ENCODE assay signal across 8 mouse cellular contexts in genomic region chr13:94177148-94177547, GRCm38 (mm10).
DNase-seq lines count a peak whose midpoint lies in the region; ATAC-seq and TF ChIP-seq lines count a peak whose summit lies in the region.

No protein-coding gene starts in this region.

- H3K4me1 ChIP-seq in liver, embryonic 15.5 days (replicated peaks): peaks cover 56% of the 10 kb centered on the region
- H3K4me1 ChIP-seq in neural tube, embryonic 15.5 days: peaks cover 38% of the 10 kb centered on the region

- no peak overlapping the region for H3K9ac ChIP-seq in liver, embryonic 15.5 days
- no peak overlapping the region for H3K9ac ChIP-seq in neural tube, embryonic 15.5 days (replicated peaks)

- ATAC-seq in liver, embryonic 15.5 days (ENCODE audit: insufficient read depth): no peak
- no peak for ATAC-seq in neural tube, embryonic 15.5 days (ENCODE audit: low FRiP score)

- peak overlapping the region; percentile 47 for H3K4me2 ChIP-seq in liver, embryonic 15.5 days
- no peak overlapping the region for H3K4me2 ChIP-seq in neural tube, embryonic 15.5 days

- 32% methylated on average over 7 of the region's 7 CpGs for WGBS in liver, embryonic 15.5 days (ENCODE audit: insufficient replicate concordance)
- 61% methylated on average over 7 of the region's 7 CpGs for WGBS in neural tube, embryonic 15.5 days

- no peaks in the 10 kb centered on the region for H3K36me3 ChIP-seq in liver, embryonic 15.5 days (replicated peaks)
- H3K36me3 ChIP-seq in neural tube, embryonic 15.5 days: no peaks in the 10 kb centered on the region

- H3K27ac ChIP-seq in left cerebral cortex, adult 2 months: no peak overlapping the region
- H3K27ac ChIP-seq in liver, embryonic 15.5 days (replicated peaks): no peak overlapping the region
- no peak overlapping the region for H3K27ac ChIP-seq in neural tube, embryonic 15.5 days (replicated peaks)

- peak; percentile 51 for TF ChIP-seq CTCF in left cerebral cortex, adult 2 months (IDR thresholded peaks at IDR 0.05)

- peaks cover 10% of the 10 kb centered on the region; the same call in 1 of the 2 replicates for H3K27me3 ChIP-seq in liver, embryonic 15.5 days
- peaks cover 18% of the 10 kb centered on the region for H3K27me3 ChIP-seq in neural tube, embryonic 15.5 days (replicated peaks)

- no peak overlapping the region for H3K4me3 ChIP-seq in left cerebral cortex, adult 2 months
- 0 out of 2 replicates have a peak overlapping the region, but pooled peaks have one; percentile 4 for H3K4me3 ChIP-seq in liver, embryonic 15.5 days (replicated peaks)
- no peak overlapping the region for H3K4me3 ChIP-seq in neural tube, embryonic 15.5 days (replicated peaks)

- DNase-seq in adrenal gland, adult (ENCODE audit: inconsistent age in 2 of 2, low spot score in 1 of 2): peak; percentile 41 to 79
- DNase-seq in adrenal gland, adult 18-20 months (ENCODE audit: low spot score in 2 of 2): no peak
- DNase-seq in left cerebral cortex, adult 2 months (ENCODE audit: extremely low spot score in 1 of 2, low spot score in 2 of 2): no peak
- DNase-seq in left cerebral cortex, adult 9 months (ENCODE audit: low spot score in 2 of 2): no peak
- peak; percentile 64 for DNase-seq in embryo, embryonic 10 days (ENCODE audit: low spot score)
- DNase-seq in frontal cortex, postnatal 14 days (ENCODE audit: low spot score in 2 of 2): no peak

- intact Hi-C loops in left cerebral cortex, adult 2 months (cut with DNase I): no loop called here

- H3K9me3 ChIP-seq in liver, embryonic 15.5 days (replicated peaks): no peaks in the 10 kb centered on the region
- no peaks in the 10 kb centered on the region for H3K9me3 ChIP-seq in neural tube, embryonic 15.5 days (replicated peaks)

Comparison
In these comparisons a context has a peak if more than half of its experiments do, and no peak if none do; other contexts are left out.
1. DNase-seq: peak in adrenal gland, adult (2 of 2) and embryo, embryonic 10 days (single experiment); none in adrenal gland, adult 18-20 months (0 of 2), left cerebral cortex, adult 2 months (0 of 2), left cerebral cortex, adult 9 months (0 of 2) and frontal cortex, postnatal 14 days (0 of 2).